ENCODE assay signal across 16 mouse cellular contexts in genomic region chr10:43468293-43468692, GRCm38 (mm10).
"Had no signal": no experiment of that assay in that cellular context is flagged by ENCODE, and none has a peak within 500 bp of the region (broad histone marks: within the 10 kb centered on the region; RNA-seq: fewer than 3 reads in every experiment).

No protein-coding gene starts in this region.

- H3K9ac ChIP-seq: limb, embryonic 12.5 days; limb, embryonic 15.5 days; lung, embryonic 14.5 days; midbrain, embryonic 12.5 days; midbrain, embryonic 15.5 days; neural tube, embryonic 12.5 days; neural tube, embryonic 15.5 days; stomach, embryonic 15.5 days had no signal

- H3K4me1 ChIP-seq: limb, embryonic 15.5 days; midbrain, embryonic 12.5 days; midbrain, embryonic 15.5 days; neural tube, embryonic 12.5 days; neural tube, embryonic 15.5 days; stomach, embryonic 15.5 days had no signal

- DNase-seq: kidney, adult 11 months; kidney, adult 9 months; kidney, postnatal 14 days; left cerebral cortex, postnatal 4 days; right cerebral cortex, adult 18-20 months; right cerebral cortex, postnatal 14 days had no signal

- ATAC-seq: lung, postnatal 0 days; midbrain, embryonic 15.5 days had no signal

- H3K4me3 ChIP-seq: limb, embryonic 12.5 days; limb, embryonic 15.5 days; midbrain, embryonic 12.5 days; midbrain, embryonic 15.5 days; neural tube, embryonic 12.5 days; neural tube, embryonic 15.5 days; stomach, embryonic 15.5 days had no signal

- H3K27ac ChIP-seq: limb, embryonic 12.5 days; limb, embryonic 15.5 days; macrophage; midbrain, embryonic 12.5 days; midbrain, embryonic 15.5 days; neural tube, embryonic 12.5 days; neural tube, embryonic 15.5 days; stomach, embryonic 15.5 days had no signal

- H3K36me3 ChIP-seq: limb, embryonic 12.5 days; limb, embryonic 15.5 days; midbrain, embryonic 12.5 days; midbrain, embryonic 15.5 days; neural tube, embryonic 12.5 days; neural tube, embryonic 15.5 days; stomach, embryonic 15.5 days had no signal

- H3K9me3 ChIP-seq: limb, embryonic 12.5 days; limb, embryonic 15.5 days; midbrain, embryonic 12.5 days; midbrain, embryonic 15.5 days; neural tube, embryonic 12.5 days; neural tube, embryonic 15.5 days; stomach, embryonic 15.5 days had no signal

- H3K4me2 ChIP-seq: midbrain, embryonic 12.5 days; midbrain, embryonic 15.5 days; neural tube, embryonic 12.5 days had no signal

- H3K27me3 ChIP-seq: limb, embryonic 12.5 days; limb, embryonic 15.5 days; midbrain, embryonic 12.5 days; midbrain, embryonic 15.5 days; neural tube, embryonic 12.5 days; neural tube, embryonic 15.5 days; stomach, embryonic 15.5 days had no signal
